Mouse (Mus musculus) forebrain, embryonic 16.5 days (tissue): Measurements from ENCODE around the gene Pidd1. TPM values are rescaled to one million over a fixed set of nuclear protein-coding genes. Genes with fewer than 3 reads are reported as not detected.
"Not testable (repeated sequence)": the region's sequence is repeated elsewhere in the genome, so short reads cannot be mapped to it uniquely, and the experiment has no call there.

Experiments used
- ATAC-seq: fragments of 200-750 bp; cut with Nextera tagmentation; 2 replicates; pipeline ENCODE4 v1.8.0; 2017; ENCODE audit warnings: mild to moderate bottlenecking, moderate library complexity
- H3K27ac ChIP-seq: fragments of 300-500 bp; sonication (generic); 2 replicates; pipeline ENCODE4 v1.5.1; 2014; ENCODE audit warnings: low read length, control low read depth
- H3K27me3 ChIP-seq: fragments of 300-500 bp; sonication (generic); replicated peaks from 2 replicates; pipeline ENCODE4 v1.6.1; 2014; ENCODE audit warnings: low read length; ENCODE audit not compliant: control insufficient read depth, insufficient read depth
- H3K36me3 ChIP-seq: fragments of 300-500 bp; sonication (generic); 2 replicates; pipeline ENCODE4 v1.6.1; 2014; ENCODE audit not compliant: control insufficient read depth, insufficient read depth
- H3K4me1 ChIP-seq: fragments of 300-500 bp; sonication (generic); replicated peaks from 2 replicates; pipeline ENCODE4 v1.6.1; 2014; ENCODE audit warnings: low read length; ENCODE audit not compliant: control insufficient read depth, insufficient read depth
- H3K4me2 ChIP-seq: fragments of 300-500 bp; sonication (generic); 2 replicates; pipeline ENCODE4 v1.6.1; 2014; ENCODE audit warnings: mild to moderate bottlenecking, low read length, control low read depth
- H3K4me3 ChIP-seq: fragments of 300-500 bp; sonication (generic); replicated peaks from 2 replicates; pipeline ENCODE4 v1.5.1; 2014; ENCODE audit warnings: mild to moderate bottlenecking, low read length, control low read depth
- H3K9ac ChIP-seq: fragments of 300-500 bp; sonication (generic); replicated peaks from 2 replicates; pipeline ENCODE4 v1.6.1; 2014; ENCODE audit warnings: low read depth, low read length, control low read depth
- H3K9me3 ChIP-seq: fragments of 300-500 bp; sonication (generic); 2 replicates; pipeline ENCODE4 v1.6.1; 2016; ENCODE audit warnings: low read length; ENCODE audit not compliant: control insufficient read depth
- WGBS: fragments of 180-500 bp; shearing (Covaris S2); extraction: QIAGEN DNeasy Blood & Tissue Kit; methylation state at CpG from one replicate; pipeline ENCODE4 v1.1.7; 2014; 5-methylcytosine and 5-hydroxymethylcytosine counted together
- polyA plus RNA-seq: library from polyadenylated mRNA; unstranded; fragments of >200 nt; fragmentation: Nextera tagmentation; extraction: Ambion mirVana; gene quantifications from 2 replicates; pipeline ENCODE4 v1.2.1, GENCODE M21; 2015

Gene Pidd1
- polyA plus RNA-seq, 1 experiment from 2014 or later, result 9.9 TPM

DNA sequence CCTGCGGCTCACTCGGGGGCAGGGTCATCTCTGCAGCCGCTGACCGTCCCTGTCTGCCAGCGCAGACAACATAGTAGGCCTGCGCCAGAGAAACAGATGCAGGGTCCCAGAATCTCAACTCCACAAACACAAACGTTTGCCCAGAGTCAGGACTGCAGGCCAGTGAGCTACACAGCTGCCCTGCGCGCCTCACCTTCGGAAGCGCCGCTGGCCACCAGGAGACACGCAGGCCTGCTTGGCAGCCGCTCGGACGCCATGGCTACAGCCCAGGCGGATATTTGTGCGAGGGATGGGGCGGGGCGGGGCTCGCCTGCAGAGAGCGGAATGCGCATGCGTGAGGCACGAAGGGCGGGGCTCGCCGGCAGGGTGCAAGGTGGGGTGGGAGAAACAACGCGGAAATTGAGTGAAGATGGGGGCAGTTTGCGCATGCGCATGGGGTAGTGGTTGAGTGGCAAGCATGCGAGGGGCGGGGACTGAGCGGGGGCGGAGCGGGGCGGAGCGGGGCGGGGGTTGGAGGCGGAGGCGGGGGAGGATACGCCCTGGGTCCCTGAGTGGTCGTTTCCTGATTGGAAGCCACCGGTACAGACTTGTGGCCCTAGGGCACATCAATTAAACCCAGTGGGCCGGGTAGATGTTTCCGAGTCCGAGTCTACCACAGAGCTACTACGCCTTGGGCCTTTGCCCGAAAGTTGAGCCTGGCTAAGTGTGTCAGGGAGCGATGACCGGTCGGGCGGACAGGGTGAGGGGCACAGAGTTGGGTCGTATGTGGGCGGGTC lies 29.8 kb downstream of the Pidd1 start, which contains the start of gene Gatd1:
Gene Gatd1, minus strand, starts transcription at position 328 of the 776 bp plus-strand sequence.
- H3K9me3 ChIP-seq, result no peaks in the 10 kb centered on the region
- H3K9ac ChIP-seq, result peak within 1 kb of the TSS; percentile 92
- peak within 1 kb of the TSS; percentile 76 for H3K27ac ChIP-seq
- H3K36me3 ChIP-seq, result no peaks in the 10 kb centered on the region; the same call in 1 of the 2 replicates
- H3K27me3 ChIP-seq, result no peaks in the 10 kb centered on the region
- ATAC-seq, result peak; percentile 83
- peak within 1 kb of the TSS; percentile 77 for H3K4me2 ChIP-seq
- WGBS, result under 1% methylated on average over 51 of the region's 56 CpGs
- H3K4me1 ChIP-seq, result peaks cover 11% of the 10 kb centered on the region
- H3K4me3 ChIP-seq, result peak within 1 kb of the TSS; percentile 88

GRCm38 (mm10) chr7:141413331-141413730 lies 30.5 kb downstream of the Pidd1 start:
- Histone ChIP-seq H3K4me3 (peak overlapping the region; percentile 88), H3K27me3 (no peaks in the 10 kb centered on the region), H3K4me1 (peaks cover 12% of the 10 kb centered on the region), H3K27ac (peak overlapping the region; percentile 76), H3K36me3 (no peaks in the 10 kb centered on the region; the same call in 1 of the 2 replicates), H3K4me2 (peak overlapping the region; percentile 62), H3K9me3 (no peaks in the 10 kb centered on the region), H3K9ac (peak overlapping the region; percentile 92)
- ATAC-seq, result no peak; the same call in 1 of the 2 replicates
- WGBS, result 1% methylated on average over 16 of the region's 16 CpGs

- Histone ChIP-seq H3K4me1 (peaks cover 12% of the 10 kb centered on the region), H3K4me3 (no peak overlapping the region), H3K27ac (no peak overlapping the region), H3K27me3 (no peaks in the 10 kb centered on the region), H3K9ac (no peak overlapping the region), H3K36me3 (no peaks in the 10 kb centered on the region; the same call in none of the 2 replicates), H3K9me3 (no peaks in the 10 kb centered on the region), H3K4me2 (no peak overlapping the region)
- WGBS, result 100% methylated on average over 1 of the region's 1 CpGs
- ATAC-seq, result no peak
Measured at GRCm38 (mm10) chr7:141411667-141412066, 32.2 kb downstream of the Pidd1 start.

DNA sequence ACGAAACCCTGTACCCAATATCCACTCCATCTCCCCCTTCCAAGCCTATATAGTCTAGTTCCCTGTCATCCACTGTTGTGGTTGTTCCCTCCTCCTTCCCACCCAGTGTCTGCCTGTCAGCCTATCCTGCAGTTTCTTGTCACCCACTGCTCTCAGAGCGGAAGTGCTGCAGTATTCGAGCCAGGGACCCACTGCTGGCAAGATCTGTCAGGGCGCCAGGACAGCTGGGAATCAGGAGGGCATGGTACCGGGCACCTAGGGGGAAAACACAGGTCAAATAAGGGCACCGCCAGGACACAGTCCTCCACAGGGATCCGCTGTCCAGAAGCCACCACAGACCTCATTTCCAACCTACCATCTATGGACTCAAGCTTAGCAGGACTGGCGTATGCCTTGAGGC lies 33.2 kb downstream of the Pidd1 start:
- Histone ChIP-seq H3K4me3 (no peak overlapping the region), H3K36me3 (no peaks in the 10 kb centered on the region; the same call in none of the 2 replicates), H3K4me2 (no peak overlapping the region), H3K27ac (no peak overlapping the region), H3K9me3 (no peaks in the 10 kb centered on the region), H3K4me1 (peaks cover 12% of the 10 kb centered on the region), H3K9ac (no peak overlapping the region), H3K27me3 (no peaks in the 10 kb centered on the region)
- WGBS, result 94% methylated on average over 8 of the region's 8 CpGs
- no peak for ATAC-seq

- H3K27me3 ChIP-seq, result no peaks in the 10 kb centered on the region
- no peak overlapping the region; the same call in 1 of the 2 replicates for H3K4me2 ChIP-seq
- peaks cover 12% of the 10 kb centered on the region for H3K4me1 ChIP-seq
- WGBS, result 10% methylated on average over 11 of the region's 11 CpGs
- no peak overlapping the region for H3K4me3 ChIP-seq
- no peak overlapping the region for H3K27ac ChIP-seq
- peak overlapping the region; percentile 15; the same call in 1 of the 2 replicates for H3K9ac ChIP-seq
- no peaks in the 10 kb centered on the region; the same call in none of the 2 replicates for H3K36me3 ChIP-seq
- ATAC-seq, result peak; percentile 67
- no peaks in the 10 kb centered on the region for H3K9me3 ChIP-seq
Measured at GRCm38 (mm10) chr7:141408833-141409232, 35.0 kb downstream of the Pidd1 start.

- ATAC-seq, H3K4me3 ChIP-seq, H3K9me3 ChIP-seq, H3K4me2 ChIP-seq, H3K4me1 ChIP-seq, H3K27me3 ChIP-seq, H3K36me3 ChIP-seq, H3K9ac ChIP-seq, H3K27ac ChIP-seq: not testable (repeated sequence)
- WGBS, result 96% methylated on average over 7 of the region's 7 CpGs
Measured at GRCm38 (mm10) chr7:141407670-141408069, 36.2 kb downstream of the Pidd1 start.

- H3K9me3 ChIP-seq, result no peaks in the 10 kb centered on the region
- no peak overlapping the region for H3K27ac ChIP-seq
- peaks cover 5% of the 10 kb centered on the region for H3K4me1 ChIP-seq
- no peak overlapping the region for H3K4me2 ChIP-seq
- peaks cover 9% of the 10 kb centered on the region for H3K36me3 ChIP-seq
- no peaks in the 10 kb centered on the region for H3K27me3 ChIP-seq
- H3K4me3 ChIP-seq, result no peak overlapping the region
- no peak overlapping the region for H3K9ac ChIP-seq
- ATAC-seq, result no peak
- WGBS, result 80% methylated on average over 4 of the region's 4 CpGs
Measured at GRCm38 (mm10) chr7:141405466-141405865, 38.4 kb downstream of the Pidd1 start.

GRCm38 (mm10) chr7:141403305-141403704 lies 40.5 kb downstream of the Pidd1 start:
- ATAC-seq, result 0 out of 2 replicates have a peak, but pooled peaks have one; percentile 31
- Histone ChIP-seq H3K27me3 (no peaks in the 10 kb centered on the region), H3K4me2 (no peak overlapping the region), H3K4me1 (no peaks in the 10 kb centered on the region), H3K36me3 (peaks cover 17% of the 10 kb centered on the region; the same call in 1 of the 2 replicates), H3K4me3 (no peak overlapping the region), H3K9me3 (no peaks in the 10 kb centered on the region), H3K9ac (no peak overlapping the region), H3K27ac (no peak overlapping the region)
- WGBS, result 42% methylated on average over 5 of the region's 5 CpGs

DNA sequence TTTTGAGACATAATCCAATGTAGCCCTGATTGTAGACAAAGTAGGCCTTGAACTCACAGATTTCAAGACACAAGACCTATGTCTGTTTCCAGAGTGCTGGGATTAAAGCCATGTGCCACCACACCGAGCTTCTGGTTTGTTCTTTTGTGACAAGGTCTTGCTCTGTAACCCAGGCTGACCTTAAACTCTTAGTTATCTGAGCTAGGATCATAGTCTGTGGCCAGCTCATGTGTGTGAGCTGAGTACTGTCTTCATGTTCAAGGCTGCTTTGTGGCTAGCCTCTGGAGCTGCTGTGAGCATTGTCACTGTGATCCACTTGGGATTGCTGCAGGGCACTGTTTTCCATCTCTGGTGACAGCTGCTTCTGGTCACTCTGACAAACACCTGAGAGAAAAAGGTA lies 48.5 kb downstream of the Pidd1 start:
- WGBS, result 84% methylated on average over 1 of the region's 1 CpGs
- Histone ChIP-seq H3K4me2 (no peak overlapping the region), H3K36me3 (peaks cover 11% of the 10 kb centered on the region; the same call in 1 of the 2 replicates), H3K27ac (no peak overlapping the region), H3K4me3 (no peak overlapping the region), H3K9ac (no peak overlapping the region), H3K4me1 (peaks cover 13% of the 10 kb centered on the region), H3K9me3 (no peaks in the 10 kb centered on the region), H3K27me3 (no peaks in the 10 kb centered on the region)
- no peak for ATAC-seq
